Mouse (Mus musculus) right cerebral cortex, postnatal 4 days (tissue): ENCODE measurements around the gene Brsk1.

Experiments
- DNase-seq: peaks from one replicate; pipeline ENCODE4 v3.0.0-alpha.2; 2022

Gene Brsk1

GRCm38 (mm10) chr7:4740309-4740727 lies 49.9 kb downstream of the Brsk1 start:
- no peak for DNase-seq

DNA sequence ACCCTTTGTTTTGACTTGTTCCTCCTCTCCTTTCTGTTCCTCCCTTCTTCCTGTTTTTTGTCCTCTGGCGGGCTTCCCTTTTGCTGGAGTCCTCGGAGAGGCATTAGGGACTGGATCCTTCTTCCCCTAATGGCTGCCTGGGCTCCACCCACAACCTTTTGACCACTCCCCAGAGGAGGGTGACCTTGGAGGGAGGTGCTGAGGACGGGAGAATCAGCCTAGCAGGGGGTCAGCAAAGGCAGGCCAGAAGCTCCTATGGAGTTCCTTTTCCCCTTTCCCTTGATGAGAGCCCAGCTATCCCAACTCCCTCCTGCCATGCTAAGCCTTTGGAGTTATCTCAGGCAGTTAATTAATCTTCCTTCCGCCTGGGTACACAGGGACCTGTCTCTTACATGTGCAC lies 50.7 kb downstream of the Brsk1 start:
- DNase-seq, result peak; percentile 29

DNA sequence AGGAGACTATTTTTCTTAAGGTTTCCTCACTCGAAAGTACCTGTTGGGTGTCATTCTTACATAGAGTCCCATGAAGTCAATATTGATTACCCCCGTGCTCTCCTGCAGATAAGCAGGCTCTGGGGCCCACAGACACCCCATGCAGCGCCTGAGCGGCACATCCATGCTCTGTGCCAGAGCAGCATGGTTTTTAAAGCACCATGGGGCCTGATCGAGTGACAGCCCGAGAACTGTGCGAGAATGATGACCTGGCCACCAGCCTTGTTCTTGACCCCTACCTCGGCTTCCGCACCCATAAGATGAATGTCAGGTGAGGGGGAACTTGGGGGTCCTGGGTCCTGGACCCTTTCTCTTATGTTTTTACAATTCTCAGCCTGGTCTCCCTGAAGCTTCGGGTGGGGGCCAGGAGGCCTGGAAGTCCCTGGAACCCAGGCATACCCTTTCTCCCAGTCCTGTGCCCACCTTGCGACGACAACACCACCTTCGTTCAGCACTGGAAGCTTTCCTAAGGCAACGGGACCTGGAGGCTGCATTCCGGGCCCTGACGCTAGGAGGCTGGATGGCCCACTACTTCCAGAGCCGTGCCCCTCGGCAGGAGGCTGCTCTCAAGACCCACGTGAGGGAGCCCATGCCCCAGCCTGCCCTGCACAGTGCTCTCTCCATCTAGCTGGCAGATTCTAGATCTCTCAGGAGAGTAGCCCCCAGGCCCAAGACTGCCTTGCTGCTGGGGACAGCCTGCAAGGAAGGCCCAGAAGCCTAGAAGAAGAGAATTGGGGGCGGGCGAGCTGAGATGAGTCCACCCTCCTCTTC lies 51.5 kb downstream of the Brsk1 start:
- no peak for DNase-seq

DNA sequence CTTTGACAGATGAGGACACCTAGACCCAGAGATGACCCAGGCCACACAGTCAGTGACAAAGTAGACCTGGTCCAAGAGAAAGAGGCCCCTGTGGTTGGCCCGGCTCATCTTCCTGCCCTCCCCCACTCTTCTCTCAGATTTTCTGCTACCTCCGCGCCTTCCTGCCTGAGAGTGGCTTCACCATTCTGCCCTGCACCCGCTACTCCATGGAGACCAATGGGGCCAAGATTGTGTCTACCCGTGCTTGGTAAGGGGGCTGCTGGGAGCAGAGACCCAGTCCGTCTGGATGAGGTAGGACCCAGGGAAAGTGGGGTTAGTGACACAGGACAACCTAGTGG lies 52.0 kb downstream of the Brsk1 start:
- no peak for DNase-seq

DNA sequence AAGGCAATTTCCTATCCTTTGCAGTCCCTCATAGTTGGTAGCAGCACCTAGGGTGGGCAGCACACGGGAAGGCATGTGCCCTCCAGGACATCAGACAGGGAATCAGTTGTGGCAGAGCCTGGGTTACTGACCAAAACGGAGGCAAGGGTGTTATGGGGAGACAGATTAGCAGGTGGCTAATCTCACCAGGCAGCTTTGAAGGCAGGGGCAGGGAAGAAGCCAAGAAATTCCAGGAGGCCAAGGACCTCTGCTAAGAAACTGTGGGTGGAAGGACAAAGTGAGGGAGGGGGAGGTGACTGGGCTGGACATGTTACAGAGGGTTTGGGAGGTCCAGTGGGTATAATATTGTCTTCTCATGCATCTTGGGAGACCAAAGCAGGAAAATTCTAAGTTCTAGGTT lies 53.0 kb downstream of the Brsk1 start:
- DNase-seq, result no peak

DNA sequence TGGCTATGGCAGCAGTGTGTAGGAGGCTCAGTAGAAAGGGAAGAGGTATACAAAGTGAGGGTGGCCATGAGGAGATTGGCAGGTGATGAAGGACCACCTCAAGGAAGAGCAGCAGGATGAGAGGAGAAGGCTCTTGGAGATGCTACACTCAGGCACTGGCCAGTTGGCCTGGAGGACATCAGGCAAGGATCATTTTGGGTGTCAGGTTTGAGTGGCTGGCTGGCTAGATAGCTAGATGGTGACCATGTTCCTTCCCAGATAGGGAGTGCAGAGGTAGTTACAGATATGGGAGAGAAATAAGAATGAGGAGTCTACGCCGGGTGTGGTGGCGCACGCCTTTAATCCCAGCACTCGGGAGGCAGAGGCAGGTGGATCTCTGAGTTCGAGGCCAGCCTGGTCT lies 54.5 kb downstream of the Brsk1 start:
- DNase-seq, result no peak

DNA sequence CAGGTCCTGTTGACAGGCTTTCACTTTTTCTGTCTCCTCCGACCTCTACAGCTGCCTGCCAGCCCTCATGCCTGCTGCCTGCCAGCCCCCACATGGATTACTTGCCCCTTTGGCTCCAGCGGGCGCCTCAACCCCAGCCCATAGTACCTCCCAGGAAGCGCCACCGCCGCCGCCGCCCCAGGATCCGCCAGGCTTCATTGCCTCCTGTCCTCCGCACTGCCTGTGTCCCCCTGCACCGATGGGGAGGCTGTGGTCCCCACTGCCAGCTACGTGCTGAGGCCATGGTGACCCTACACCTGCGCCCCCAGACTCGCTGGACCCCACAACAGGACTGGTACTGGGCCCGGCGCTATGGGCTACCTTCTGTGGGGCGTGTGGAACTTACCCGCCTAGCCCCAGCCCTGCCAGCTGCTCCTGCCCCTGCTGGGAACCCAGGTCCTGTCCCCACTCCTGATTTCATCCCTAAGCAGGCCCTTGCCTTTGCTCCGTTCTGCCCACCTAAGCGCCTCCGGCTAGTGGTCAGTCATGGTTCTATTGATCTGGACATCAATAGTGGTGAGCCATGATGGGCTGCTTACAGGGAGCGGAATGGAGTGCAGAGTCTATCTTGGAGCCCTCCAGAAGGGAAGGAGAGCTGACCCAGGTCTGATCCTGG lies 56.0 kb downstream of the Brsk1 start:
- no peak for DNase-seq

DNA sequence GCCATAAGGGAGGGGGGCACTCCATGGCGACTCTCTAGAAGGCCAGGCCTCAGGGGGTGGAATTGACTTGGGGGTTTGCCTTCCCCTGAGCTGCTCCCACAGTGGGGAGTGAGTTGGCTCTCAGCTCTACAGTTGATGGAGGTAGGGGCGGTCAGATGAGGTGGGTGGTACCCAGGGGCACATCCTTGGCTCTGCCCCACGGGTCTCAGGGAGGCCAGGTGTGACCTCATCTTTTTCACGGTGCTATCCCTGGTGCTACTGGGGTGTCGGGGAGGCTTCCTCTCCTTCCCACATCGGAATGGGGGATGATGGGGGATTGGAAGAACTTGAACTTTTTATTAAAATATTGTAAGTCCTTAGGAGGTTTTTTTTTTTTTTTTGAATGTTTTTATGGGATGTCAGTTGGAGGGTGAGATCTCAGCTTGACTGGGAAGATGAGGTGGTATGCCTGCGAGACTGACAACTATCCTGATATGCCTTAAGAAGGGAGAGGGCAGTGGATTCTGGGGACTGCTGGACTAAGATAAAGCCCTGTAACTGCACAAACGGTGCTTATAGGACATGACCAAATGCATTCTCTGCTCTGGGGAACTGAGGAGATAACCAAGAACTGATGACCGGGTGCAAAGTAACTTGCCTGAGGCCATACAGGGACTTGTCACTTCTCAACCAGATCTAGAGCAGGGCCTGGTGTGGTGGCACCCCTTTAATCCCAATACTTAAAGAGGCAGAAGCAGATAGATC lies 56.9 kb downstream of the Brsk1 start:
- DNase-seq, result no peak

- no peak for DNase-seq
Observed at GRCm38 (mm10) chr7:4748321-4748720, 57.9 kb downstream of the Brsk1 start.

DNA sequence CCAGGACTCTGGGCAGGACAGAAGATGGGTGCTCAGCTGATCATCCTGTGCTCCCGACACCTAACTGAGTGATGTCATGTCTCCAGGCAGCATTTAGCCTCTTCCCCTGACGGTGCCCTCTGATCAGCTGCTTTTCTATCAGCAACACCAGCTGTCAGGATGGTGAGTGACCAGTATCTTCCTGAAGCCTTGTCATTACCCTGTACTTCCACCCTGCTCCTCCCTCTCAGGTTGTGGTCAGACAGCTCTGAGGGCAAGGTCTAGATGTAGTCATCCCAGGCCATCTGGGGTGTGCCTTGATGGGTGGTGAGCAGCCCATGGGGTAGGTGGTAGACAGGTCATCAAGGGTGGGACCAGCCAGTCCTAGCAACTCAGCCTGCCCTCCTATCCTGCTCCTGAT lies 58.8 kb downstream of the Brsk1 start:
- no peak for DNase-seq

DNA sequence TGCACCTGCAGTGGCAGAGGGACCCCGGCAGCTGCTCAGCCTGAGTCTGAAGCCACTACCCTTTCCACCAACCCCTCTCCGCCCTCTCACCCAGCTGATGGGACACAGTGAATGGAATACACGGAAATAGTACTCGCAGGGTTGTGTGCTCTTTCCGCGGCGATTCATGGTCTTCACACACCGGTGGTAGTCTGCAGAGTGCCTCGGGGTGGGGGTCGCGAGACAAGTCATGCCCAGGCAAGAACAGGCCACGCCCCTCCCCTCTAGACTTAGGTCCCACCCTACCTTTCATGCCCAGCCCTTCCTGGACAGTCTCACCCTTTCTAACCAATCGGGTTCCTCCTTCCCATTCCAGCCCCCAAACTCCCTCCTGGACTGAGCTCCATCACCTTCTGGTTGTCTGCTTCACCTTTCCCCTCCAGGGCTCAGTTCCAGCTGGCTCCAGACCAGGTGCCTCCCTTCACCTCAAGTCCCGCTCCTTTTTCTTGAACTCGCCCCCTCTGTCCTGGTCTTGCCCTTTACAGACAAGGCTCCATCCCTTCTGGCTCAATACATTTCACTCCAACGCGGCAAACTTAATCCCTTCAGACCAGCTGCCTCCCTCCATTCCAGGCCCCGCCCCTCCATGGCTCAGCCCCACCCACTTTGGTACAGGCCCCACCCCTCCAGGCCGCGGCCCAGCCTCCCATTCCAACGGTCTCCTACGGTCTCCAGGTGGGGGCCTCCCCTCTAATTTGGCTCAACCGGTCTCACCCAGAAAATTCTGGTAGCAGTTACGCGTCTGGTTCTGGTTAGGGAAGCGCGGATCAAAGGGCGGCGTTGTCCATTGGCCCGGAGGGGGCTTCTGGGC lies 61.8 kb downstream of the Brsk1 start:
- DNase-seq, result peak; percentile 30

DNA sequence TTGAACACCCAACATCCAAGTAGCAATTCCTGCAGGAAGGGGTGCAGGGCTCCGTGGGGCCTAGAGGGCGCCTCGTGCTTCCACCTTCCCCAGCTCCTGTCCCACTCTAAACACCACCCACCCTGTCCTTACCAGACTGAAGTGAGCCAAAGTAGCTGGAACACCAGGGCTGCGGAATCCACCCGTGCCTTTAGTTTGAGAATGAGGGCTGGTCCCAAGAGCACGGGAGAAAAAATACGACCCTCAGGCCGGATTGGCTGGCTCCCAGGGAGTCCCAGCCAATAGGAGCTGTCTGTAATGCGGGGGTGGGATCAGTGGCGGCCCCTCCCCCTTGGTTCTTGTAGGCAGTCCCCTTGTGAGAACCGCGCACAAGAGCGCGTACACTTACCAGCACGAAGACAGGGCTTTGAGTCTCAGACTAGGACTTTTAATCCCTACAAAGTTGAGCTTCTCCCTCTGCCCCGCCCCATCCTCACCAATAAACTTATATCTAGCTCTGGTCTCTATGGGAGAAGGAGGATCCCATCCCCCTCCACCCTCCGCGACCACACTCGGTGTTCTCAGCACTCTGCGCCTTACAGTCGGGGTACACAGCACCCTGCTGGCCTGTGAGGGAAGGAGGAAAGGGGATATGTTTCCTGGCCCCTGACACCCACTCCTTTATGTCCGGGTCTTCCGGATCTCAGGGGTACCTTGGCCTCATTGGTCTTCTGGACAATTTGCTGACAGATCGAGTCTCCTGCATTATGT lies 62.6 kb downstream of the Brsk1 start, which contains the start of gene Cox6b2:
Cox6b2 (minus strand) TSS at position 274 of the 750 bp plus-strand sequence.
- DNase-seq, result peak; percentile 85

DNA sequence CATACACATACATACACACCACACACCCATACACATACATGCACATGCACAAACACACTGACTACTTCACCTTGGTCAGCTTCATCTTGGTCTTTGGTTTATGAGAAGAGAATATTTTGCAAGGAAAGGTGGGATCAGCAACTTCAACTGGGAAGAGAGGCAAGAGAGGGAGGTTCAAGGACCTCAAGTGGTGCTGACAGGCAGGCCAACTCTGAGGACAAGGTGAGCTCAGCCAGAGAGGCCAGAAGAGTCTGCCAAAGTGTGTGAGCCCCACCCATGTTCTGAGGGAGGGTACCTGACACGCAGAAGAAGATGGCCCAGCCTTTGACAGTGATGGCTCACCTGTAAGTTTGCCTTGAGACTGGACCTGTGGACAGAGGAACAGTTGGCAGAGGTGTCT lies 69.3 kb downstream of the Brsk1 start:
- no peak for DNase-seq

DNA sequence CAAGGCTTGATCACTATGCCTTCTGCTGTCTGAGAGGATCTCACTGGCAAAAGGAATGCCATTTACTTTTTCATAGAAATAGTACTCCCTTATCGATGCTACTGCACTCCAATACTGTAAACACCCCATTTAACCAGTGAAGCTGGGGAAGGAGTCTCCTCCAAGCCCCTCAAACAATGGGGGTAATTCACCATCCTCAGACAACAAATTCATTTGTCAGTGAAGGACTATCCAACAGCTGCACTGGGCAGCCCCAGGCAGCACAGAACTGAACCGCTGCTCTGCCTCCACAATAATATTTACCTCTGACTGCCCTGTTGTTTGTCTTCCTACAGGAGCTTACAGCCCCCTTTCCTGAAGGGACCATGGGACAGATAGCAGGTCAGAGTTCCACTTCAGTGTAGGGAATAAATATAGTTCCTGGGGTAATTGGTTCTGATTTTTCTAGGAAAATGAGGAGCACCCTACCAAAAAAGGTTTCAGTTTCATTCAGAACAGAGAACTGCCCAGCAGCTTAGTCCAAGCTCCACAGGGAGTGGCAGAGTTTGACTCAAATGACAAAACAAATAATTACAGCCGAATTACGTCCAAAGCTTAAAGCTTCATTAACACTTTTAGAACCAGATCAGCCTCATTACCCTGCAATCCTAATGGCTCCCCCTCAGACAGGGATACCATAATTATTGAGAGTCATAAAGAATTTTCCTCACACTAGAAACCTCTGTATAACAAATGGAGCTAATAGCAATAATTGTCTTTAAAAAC lies 74.7 kb downstream of the Brsk1 start:
- DNase-seq, result no peak
